Mouse (Mus musculus): ENCODE data around the gene Nck1.

DNA sequence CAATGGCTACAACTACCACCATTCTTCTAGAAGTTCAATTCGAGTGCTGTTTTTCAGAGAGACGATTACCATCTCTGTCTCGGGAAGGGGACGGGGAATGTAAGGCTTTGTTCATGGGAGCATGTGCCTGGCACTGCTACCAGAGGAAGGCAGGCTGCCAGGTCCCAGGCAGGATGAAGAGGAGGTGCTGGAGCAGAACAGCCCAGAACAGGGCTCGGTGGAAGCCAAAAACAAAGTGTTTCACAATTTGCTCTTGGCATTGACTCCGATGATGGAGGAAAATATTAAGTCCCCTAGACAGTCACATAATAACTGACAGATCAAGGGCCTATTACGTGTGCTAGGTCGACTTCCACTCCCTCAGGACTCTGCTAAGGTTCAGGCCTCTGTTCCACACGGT, 84.3 kb downstream of the Nck1 start:
- TF ChIP-seq NRF1 (IDR thresholded peaks at IDR 0.05; ENCODE audit: low read depth, low read length) (no peak), MAX (IDR thresholded peaks at IDR 0.05; ENCODE audit: low read length) (no peak), MEF2A (IDR thresholded peaks at IDR 0.05; ENCODE audit: borderline replicate concordance, low read depth, low read length) (no peak), ELF1 (IDR thresholded peaks at IDR 0.05; ENCODE audit: low read depth, low read length) (no peak), SMC3 (IDR thresholded peaks at IDR 0.05; ENCODE audit: low read depth, low read length) (no peak), PAX5 (IDR thresholded peaks at IDR 0.05; ENCODE audit: low read length) (no peak), CTCF (conservative IDR thresholded peaks at IDR 0.05 in 1 of 2, IDR thresholded peaks at IDR 0.05 in 1 of 2; ENCODE audit: low read depth in 2 of 2, low read length in 2 of 2) (no peak), ZMIZ1 (IDR thresholded peaks at IDR 0.05; ENCODE audit: low read depth, low read length) (no peak), ZNF384 (IDR thresholded peaks at IDR 0.05; ENCODE audit: low read depth, low read length) (no peak), POLR2A (IDR thresholded peaks at IDR 0.05; ENCODE audit: low read depth, low read length) (no peak), UBTF (IDR thresholded peaks at IDR 0.05; ENCODE audit: low read depth, low read length) (no peak), MYC (IDR thresholded peaks at IDR 0.05; ENCODE audit: low read depth, low read length) (no peak), POLR2AphosphoS2 (IDR thresholded peaks at IDR 0.05; ENCODE audit: low read depth, low read length) (no peak), MXI1 (IDR thresholded peaks at IDR 0.05; ENCODE audit: low read depth, low read length) (no peak)
